Mouse (Mus musculus): ENCODE measurements around the gene Lztr1. TPM values are rescaled to one million over a fixed set of nuclear protein-coding genes. Genes with fewer than 3 reads are reported as not detected.
A peak's percentile ranks its signal among the peaks of the same experiment; 100 is the strongest.
"Not testable (repeated sequence)": the region's sequence is repeated elsewhere in the genome, so short reads cannot be mapped to it uniquely, and the experiment has no call there.

Lztr1 gene
- polyA plus RNA-seq, 1 experiment from 2014 or later, result 47.8 TPM

GRCm38 (mm10) chr16:17542632-17543031 is 34.1 kb downstream of the Lztr1 start:
- ATAC-seq (ENCODE audit: insufficient number of reproducible peaks, insufficient read depth, low FRiP score, low read depth), result no peak
- Histone ChIP-seq H3K4me1 (ENCODE audit: control insufficient read depth in 2 of 2, insufficient read depth in 2 of 2, low read length in 2 of 2) (no peaks in the 10 kb centered on the region), H3K36me3 (ENCODE audit: control insufficient read depth, insufficient read depth, low read length) (no peaks in the 10 kb centered on the region), H3K27me3 (ENCODE audit: control insufficient read depth, insufficient read depth, low read length) (peaks cover 8% of the 10 kb centered on the region; the same call in 1 of the 2 replicates), H3K27ac (replicated peaks in 1 of 2; ENCODE audit: control insufficient read depth in 1 of 2, insufficient read depth in 1 of 2, low read depth in 2 of 2, low read length in 2 of 2) (no peak overlapping the region), H3K9me3 (ENCODE audit: control insufficient read depth, low read length) (no peaks in the 10 kb centered on the region), H3K9ac (ENCODE audit: low read length) (no peak overlapping the region), H3K4me2 (ENCODE audit: low read length) (no peak overlapping the region), H3K4me3 (ENCODE audit: control insufficient read depth in 1 of 2, insufficient read depth in 1 of 2, low read depth in 1 of 2, low read length in 2 of 2) (no peak overlapping the region)
- 66% methylated on average over 2 of the region's 2 CpGs for WGBS

- no peak overlapping the region for H3K9ac ChIP-seq (ENCODE audit: low read length)
Observed at GRCm38 (mm10) chr16:17552837-17553236, 44.3 kb downstream of the Lztr1 start.

GRCm38 (mm10) chr16:17553910-17554685 is 45.6 kb downstream of the Lztr1 start:
- Histone ChIP-seq H3K4me2 (ENCODE audit: low read length) (peak overlapping the region; percentile 62), H3K27me3 (ENCODE audit: control insufficient read depth, insufficient read depth, low read length) (no peaks in the 10 kb centered on the region), H3K4me3 (ENCODE audit: control insufficient read depth in 1 of 2, insufficient read depth in 1 of 2, low read depth in 1 of 2, low read length in 2 of 2) (peak overlapping the region; percentile 12 to 33), H3K36me3 (ENCODE audit: control insufficient read depth, insufficient read depth, low read length) (no peaks in the 10 kb centered on the region), H3K4me1 (ENCODE audit: control insufficient read depth in 2 of 2, insufficient read depth in 2 of 2, low read length in 2 of 2) (peaks cover 24 to 31% of the 10 kb centered on the region in 2 experiments), H3K27ac (replicated peaks in 1 of 2; ENCODE audit: control insufficient read depth in 1 of 2, insufficient read depth in 1 of 2, low read depth in 2 of 2, low read length in 2 of 2) (peak overlapping the region; percentile 77 to 83), H3K9me3 (ENCODE audit: control insufficient read depth, low read length) (no peaks in the 10 kb centered on the region), H3K9ac (ENCODE audit: low read length) (peak overlapping the region; percentile 44)
- peak; percentile 86 for ATAC-seq (ENCODE audit: insufficient number of reproducible peaks, insufficient read depth, low FRiP score, low read depth)
- WGBS, result 7% methylated on average over 18 of the region's 18 CpGs

More at GRCm38 (mm10) chr16:17552837-17553236, 44.3 kb downstream of the Lztr1 start:
- ATAC-seq (ENCODE audit: insufficient number of reproducible peaks, insufficient read depth, low FRiP score, low read depth), result no peak
- Histone ChIP-seq H3K4me1 (ENCODE audit: control insufficient read depth in 2 of 2, insufficient read depth in 2 of 2, low read length in 2 of 2) (peaks cover 13 to 20% of the 10 kb centered on the region in 2 experiments), H3K9me3 (ENCODE audit: control insufficient read depth, low read length) (no peaks in the 10 kb centered on the region), H3K27ac (replicated peaks in 1 of 2; ENCODE audit: control insufficient read depth in 1 of 2, insufficient read depth in 1 of 2, low read depth in 2 of 2, low read length in 2 of 2) (no peak overlapping the region), H3K36me3 (ENCODE audit: control insufficient read depth, insufficient read depth, low read length) (no peaks in the 10 kb centered on the region), H3K27me3 (ENCODE audit: control insufficient read depth, insufficient read depth, low read length) (no peaks in the 10 kb centered on the region), H3K4me3 (ENCODE audit: control insufficient read depth in 1 of 2, insufficient read depth in 1 of 2, low read depth in 1 of 2, low read length in 2 of 2) (no peak overlapping the region), H3K4me2 (ENCODE audit: low read length) (no peak overlapping the region)
- 57% methylated on average over 7 of the region's 7 CpGs for WGBS

GRCm38 (mm10) chr16:17554702-17555101 is 46.2 kb downstream of the Lztr1 start:
- H3K27ac ChIP-seq (replicated peaks in 1 of 2; ENCODE audit: control insufficient read depth in 1 of 2, insufficient read depth in 1 of 2, low read depth in 2 of 2, low read length in 2 of 2), result peak overlapping the region; percentile 77 to 83
- peak overlapping the region in 1 of 2 experiments; percentile 33; a peak in 1 of 4 replicates for H3K4me3 ChIP-seq (ENCODE audit: control insufficient read depth in 1 of 2, insufficient read depth in 1 of 2, low read depth in 1 of 2, low read length in 2 of 2)
- WGBS, result 18% methylated on average over 4 of the region's 4 CpGs
- H3K9me3 ChIP-seq (ENCODE audit: control insufficient read depth, low read length); H3K36me3 ChIP-seq (ENCODE audit: control insufficient read depth, insufficient read depth, low read length); H3K27me3 ChIP-seq (ENCODE audit: control insufficient read depth, insufficient read depth, low read length); ATAC-seq (ENCODE audit: insufficient number of reproducible peaks, insufficient read depth, low FRiP score, low read depth): not testable (repeated sequence)
- H3K9ac ChIP-seq (ENCODE audit: low read length), result peak overlapping the region; percentile 44; the same call in 1 of the 2 replicates
- peak overlapping the region; percentile 62 for H3K4me2 ChIP-seq (ENCODE audit: low read length)
- peaks cover 26 to 33% of the 10 kb centered on the region in 2 experiments for H3K4me1 ChIP-seq (ENCODE audit: control insufficient read depth in 2 of 2, insufficient read depth in 2 of 2, low read length in 2 of 2)

- no peak for ATAC-seq (ENCODE audit: insufficient number of reproducible peaks, insufficient read depth, low FRiP score, low read depth)
- Histone ChIP-seq H3K4me3 (ENCODE audit: control insufficient read depth in 1 of 2, insufficient read depth in 1 of 2, low read depth in 1 of 2, low read length in 2 of 2) (no peak overlapping the region), H3K4me1 (ENCODE audit: control insufficient read depth in 2 of 2, insufficient read depth in 2 of 2, low read length in 2 of 2) (peaks cover 29 to 38% of the 10 kb centered on the region in 2 experiments), H3K4me2 (ENCODE audit: low read length) (no peak overlapping the region), H3K27ac (replicated peaks in 1 of 2; ENCODE audit: control insufficient read depth in 1 of 2, insufficient read depth in 1 of 2, low read depth in 2 of 2, low read length in 2 of 2) (no peak overlapping the region), H3K9ac (ENCODE audit: low read length) (no peak overlapping the region), H3K9me3 (ENCODE audit: control insufficient read depth, low read length) (no peaks in the 10 kb centered on the region), H3K36me3 (ENCODE audit: control insufficient read depth, insufficient read depth, low read length) (no peaks in the 10 kb centered on the region), H3K27me3 (ENCODE audit: control insufficient read depth, insufficient read depth, low read length) (no peaks in the 10 kb centered on the region)
- WGBS, result 86% methylated on average over 4 of the region's 4 CpGs
Observed at GRCm38 (mm10) chr16:17556180-17556579, 47.7 kb downstream of the Lztr1 start.

GRCm38 (mm10) chr16:17556907-17557306 is 48.4 kb downstream of the Lztr1 start:
- Histone ChIP-seq H3K4me3 (ENCODE audit: control insufficient read depth in 1 of 2, insufficient read depth in 1 of 2, low read depth in 1 of 2, low read length in 2 of 2) (no peak overlapping the region), H3K4me2 (ENCODE audit: low read length) (no peak overlapping the region), H3K36me3 (ENCODE audit: control insufficient read depth, insufficient read depth, low read length) (no peaks in the 10 kb centered on the region), H3K27me3 (ENCODE audit: control insufficient read depth, insufficient read depth, low read length) (no peaks in the 10 kb centered on the region), H3K27ac (replicated peaks in 1 of 2; ENCODE audit: control insufficient read depth in 1 of 2, insufficient read depth in 1 of 2, low read depth in 2 of 2, low read length in 2 of 2) (no peak overlapping the region), H3K9me3 (ENCODE audit: control insufficient read depth, low read length) (no peaks in the 10 kb centered on the region), H3K4me1 (ENCODE audit: control insufficient read depth in 2 of 2, insufficient read depth in 2 of 2, low read length in 2 of 2) (peaks cover 36 to 46% of the 10 kb centered on the region in 2 experiments), H3K9ac (ENCODE audit: low read length) (no peak overlapping the region)
- WGBS, result 63% methylated on average over 4 of the region's 4 CpGs
- no peak for ATAC-seq (ENCODE audit: insufficient number of reproducible peaks, insufficient read depth, low FRiP score, low read depth)

GRCm38 (mm10) chr16:17557947-17558480 is 49.5 kb downstream of the Lztr1 start:
- ATAC-seq (ENCODE audit: insufficient number of reproducible peaks, insufficient read depth, low FRiP score, low read depth), result no peak
- peak overlapping the region in 1 of 2 experiments; percentile 19; a peak in 2 of 4 replicates for H3K27ac ChIP-seq (replicated peaks in 1 of 2; ENCODE audit: control insufficient read depth in 1 of 2, insufficient read depth in 1 of 2, low read depth in 2 of 2, low read length in 2 of 2)
- no peaks in the 10 kb centered on the region for H3K36me3 ChIP-seq (ENCODE audit: control insufficient read depth, insufficient read depth, low read length)
- H3K4me3 ChIP-seq (ENCODE audit: control insufficient read depth in 1 of 2, insufficient read depth in 1 of 2, low read depth in 1 of 2, low read length in 2 of 2), result no peak overlapping the region
- H3K9me3 ChIP-seq (ENCODE audit: control insufficient read depth, low read length), result no peaks in the 10 kb centered on the region
- H3K27me3 ChIP-seq (ENCODE audit: control insufficient read depth, insufficient read depth, low read length), result no peaks in the 10 kb centered on the region
- H3K9ac ChIP-seq (ENCODE audit: low read length), result peak overlapping the region; percentile 46
- WGBS, result 4% methylated on average over 5 of the region's 5 CpGs
- peak overlapping the region; percentile 51 for H3K4me2 ChIP-seq (ENCODE audit: low read length)
- H3K4me1 ChIP-seq (ENCODE audit: control insufficient read depth in 2 of 2, insufficient read depth in 2 of 2, low read length in 2 of 2), result peaks cover 39 to 49% of the 10 kb centered on the region in 2 experiments

Data from heart, embryonic 14.5 days (tissue).